Mouse (Mus musculus): ENCODE results near the gene Ewsr1.

GRCm38 (mm10) chr11:5100801-5101200 is 1.7 kb upstream of the Ewsr1 start:
- no peak for TF ChIP-seq CTCF (IDR thresholded peaks at IDR 0.05; ENCODE audit: control insufficient read depth, insufficient read depth, insufficient replicate concordance, low read depth, low read length)
- no peak for TF ChIP-seq POLR2A (IDR thresholded peaks at IDR 0.05; ENCODE audit: control insufficient read depth, low read depth, low read length)
